Mouse (Mus musculus): ENCODE data around the gene Nefh.

The Nefh gene

GRCm38 (mm10) chr11:4949256-4950044, 1.6 kb upstream of the Nefh start:
- no peak for DNase-seq

GRCm38 (mm10) chr11:4948792-4949191, 928 bp upstream of the Nefh start:
- DNase-seq, result no peak

GRCm38 (mm10) chr11:4946947-4947812, 684 bp downstream of the Nefh start:
- peak; percentile 52 for DNase-seq

GRCm38 (mm10) chr11:4946530-4946929, 1.3 kb downstream of the Nefh start:
- no peak for DNase-seq

GRCm38 (mm10) chr11:4936243-4936642, 11.6 kb downstream of the Nefh start:
- no peak for DNase-seq

- no peak for DNase-seq
Measured at GRCm38 (mm10) chr11:4931009-4931601, 16.8 kb downstream of the Nefh start.

- DNase-seq, result no peak
Measured at GRCm38 (mm10) chr11:4927224-4927623, 20.6 kb downstream of the Nefh start.

- peak; percentile 18 for DNase-seq
Measured at GRCm38 (mm10) chr11:4921751-4922150, 26.1 kb downstream of the Nefh start.

GRCm38 (mm10) chr11:4921281-4921680, 26.6 kb downstream of the Nefh start:
- peak; percentile 35 for DNase-seq

GRCm38 (mm10) chr11:4916068-4916467, 31.8 kb downstream of the Nefh start:
- DNase-seq, result peak; percentile 33

GRCm38 (mm10) chr11:4906231-4906630, 41.6 kb downstream of the Nefh start:
- no peak for DNase-seq

GRCm38 (mm10) chr11:4901956-4902355, 45.9 kb downstream of the Nefh start:
- DNase-seq, result no peak

- no peak for DNase-seq
Measured at GRCm38 (mm10) chr11:4900437-4900836, 47.4 kb downstream of the Nefh start.

- DNase-seq, result peak; percentile 77
Measured at GRCm38 (mm10) chr11:4894848-4895816, 52.7 kb downstream of the Nefh start, which contains the start of gene Thoc5. Gene Thoc5, plus strand, starts transcription at chr11:4895320.

Measured in cerebellum, adult 11-12 months (tissue).